Mouse (Mus musculus) G1E (cell line): ENCODE data around the gene Afmid.

ENCODE experiments used
- CTCF ChIP-seq: IDR thresholded peaks from 2 replicates; pipeline ENCODE4 v1.5.1; 2012; ENCODE audit warnings: low read depth, low read length, inconsistent platforms, mixed read lengths
- GATA2 ChIP-seq: IDR thresholded peaks from 2 replicates; pipeline ENCODE4 v1.6.1; 2012; ENCODE audit warnings: low read depth, low read length, inconsistent platforms, borderline replicate concordance
- POLR2AphosphoS5 ChIP-seq: IDR thresholded peaks from 2 replicates; pipeline ENCODE4 v1.6.1; 2012; ENCODE audit warnings: low read depth, low read length, inconsistent platforms; ENCODE audit not compliant: insufficient replicate concordance

- TF ChIP-seq CTCF: no peak
- no peak for TF ChIP-seq POLR2AphosphoS5
- no peak for TF ChIP-seq GATA2
Observed at GRCm38 (mm10) chr11:117780582-117781111, 45.1 kb upstream of the Afmid start.
